Mouse (Mus musculus) T-helper 17 cell (primary cell): Measurements from ENCODE around the gene Abca5.

Source experiments
- in situ Hi-C, 2 experiments: fragments of 300-600 bp; cut with MboI, MseI; formaldehyde crosslinking; loops; 1 replicate in 1 of 2; 2 replicates in 1 of 2; pipeline ENCODE4 v1.15.1; 2025; ENCODE audit warnings: high pct_unique_total_duplicates in 2 of 2

Gene Abca5

GRCm38 (mm10) chr11:110337289-110338245, at the start of gene Abca5:
TSS of gene Abca5 (minus strand) at chr11:110337716.
- in situ Hi-C loops: loop anchor here in 1 of 2 experiments (10.0 kb wide), 1 partner anchor 863 kb away; the partner anchor contains the start of genes Arsg and Slc16a6

- in situ Hi-C loops: loop anchor here in 1 of 2 experiments (25.0 kb wide), 1 partner anchor 677 kb away; the partner anchor contains the start of gene Kcnj2
These were observed 48.0 kb upstream of the Abca5 start for GRCm38 (mm10) chr11:110385487-110385886.

- in situ Hi-C loops: loop anchor here in 1 of 2 experiments (25.0 kb wide), 1 partner anchor 682 kb away; the partner anchor contains the start of gene Kcnj2
These were observed 42.8 kb upstream of the Abca5 start for GRCm38 (mm10) chr11:110380310-110380668.

DNA sequence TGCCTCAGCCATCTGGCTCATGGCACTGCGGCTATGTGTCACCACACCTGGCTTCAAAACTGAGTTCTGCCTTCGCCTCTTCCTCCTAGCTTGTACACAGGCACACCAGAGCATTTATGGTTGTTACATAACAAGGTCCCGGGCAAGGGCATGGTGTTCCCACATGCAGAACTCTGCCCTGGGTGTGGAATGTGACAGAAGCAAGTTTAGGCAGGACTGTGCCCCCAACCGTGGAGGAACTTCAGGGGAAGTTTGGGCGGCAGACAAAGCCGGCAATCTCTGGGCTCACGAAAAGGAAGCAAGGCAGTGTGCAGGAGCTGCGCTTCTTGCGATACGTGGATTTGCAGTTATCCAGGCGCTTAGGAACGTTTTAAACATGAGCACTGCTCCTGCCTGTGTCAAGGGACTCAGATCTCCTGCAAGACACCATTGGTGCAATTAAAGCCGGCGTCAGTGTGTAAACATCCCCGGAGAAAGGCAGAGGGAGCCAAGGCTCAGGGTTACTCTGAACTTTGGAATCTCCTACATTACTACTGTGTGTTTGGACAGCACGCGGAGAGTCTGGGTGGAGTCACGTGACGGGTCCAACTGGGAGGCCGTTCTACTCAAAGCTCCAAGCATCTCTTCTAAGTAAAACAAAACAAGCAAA, 42.3 kb upstream of the Abca5 start:
- in situ Hi-C loops: loop anchor here in 1 of 2 experiments (25.0 kb wide), 1 partner anchor 683 kb away; the partner anchor contains the start of gene Kcnj2

GRCm38 (mm10) chr11:110374036-110374435, 36.5 kb upstream of the Abca5 start:
- in situ Hi-C loops: loop anchor here (25.0 kb wide), 3 partner anchors 563 to 1163 kb away; no protein-coding TSS in a partner anchor

DNA sequence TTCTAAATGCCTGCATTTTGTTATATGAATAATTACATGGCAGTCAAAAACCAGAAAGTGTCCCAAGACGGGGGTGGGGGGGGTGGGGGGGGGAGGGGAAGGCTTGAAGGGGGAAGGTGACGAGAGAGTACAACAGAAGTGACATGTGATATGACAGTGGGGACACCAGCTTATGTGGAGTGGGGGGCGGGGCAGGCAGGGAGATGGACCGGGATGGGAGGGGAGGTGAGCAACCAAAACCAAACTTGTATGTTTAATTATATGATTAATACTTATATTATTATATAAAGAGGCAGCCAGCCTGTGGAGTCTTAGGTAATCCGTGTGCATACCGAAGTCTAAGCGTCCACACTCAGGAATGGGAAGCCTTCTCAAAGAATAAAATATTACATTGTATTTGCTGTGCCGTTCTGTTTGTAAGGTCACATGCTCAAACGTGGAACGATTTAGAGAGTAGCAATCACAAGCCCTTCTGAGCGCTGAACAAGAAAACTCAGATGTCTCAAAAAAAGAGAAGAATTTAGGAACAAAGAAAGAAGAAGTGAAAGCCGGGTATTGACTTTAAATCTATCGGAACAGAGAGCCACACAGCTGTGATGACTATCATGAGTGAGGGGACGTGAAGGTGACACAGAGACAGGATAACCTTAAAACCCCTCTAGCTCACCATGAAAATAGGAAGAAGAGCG, 34.9 kb upstream of the Abca5 start:
- in situ Hi-C loops: loop anchor here (25.0 kb wide), 3 partner anchors 565 to 1165 kb away; no protein-coding TSS in a partner anchor

DNA sequence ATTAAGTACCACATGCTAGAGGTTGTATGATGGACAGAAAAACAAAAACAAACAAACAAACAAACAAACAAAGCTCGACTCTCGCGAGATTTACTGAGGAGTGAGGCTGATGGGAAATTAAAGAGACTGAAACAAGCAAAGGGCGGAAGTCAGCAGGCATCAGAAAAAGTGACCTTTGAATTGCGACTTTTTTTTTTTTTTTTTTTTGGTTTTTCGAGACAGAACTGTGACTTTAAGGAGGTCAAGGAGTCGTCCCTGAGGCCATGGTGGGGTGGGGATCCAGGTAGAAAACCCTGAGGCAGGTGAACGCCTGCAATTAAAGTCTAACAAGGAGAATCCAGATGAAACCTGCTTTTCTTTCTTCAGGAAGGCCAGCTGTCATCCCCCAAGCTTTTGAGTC, 34.3 kb upstream of the Abca5 start:
- in situ Hi-C loops: loop anchor here (25.0 kb wide), 3 partner anchors 565 to 1165 kb away; no protein-coding TSS in a partner anchor

DNA sequence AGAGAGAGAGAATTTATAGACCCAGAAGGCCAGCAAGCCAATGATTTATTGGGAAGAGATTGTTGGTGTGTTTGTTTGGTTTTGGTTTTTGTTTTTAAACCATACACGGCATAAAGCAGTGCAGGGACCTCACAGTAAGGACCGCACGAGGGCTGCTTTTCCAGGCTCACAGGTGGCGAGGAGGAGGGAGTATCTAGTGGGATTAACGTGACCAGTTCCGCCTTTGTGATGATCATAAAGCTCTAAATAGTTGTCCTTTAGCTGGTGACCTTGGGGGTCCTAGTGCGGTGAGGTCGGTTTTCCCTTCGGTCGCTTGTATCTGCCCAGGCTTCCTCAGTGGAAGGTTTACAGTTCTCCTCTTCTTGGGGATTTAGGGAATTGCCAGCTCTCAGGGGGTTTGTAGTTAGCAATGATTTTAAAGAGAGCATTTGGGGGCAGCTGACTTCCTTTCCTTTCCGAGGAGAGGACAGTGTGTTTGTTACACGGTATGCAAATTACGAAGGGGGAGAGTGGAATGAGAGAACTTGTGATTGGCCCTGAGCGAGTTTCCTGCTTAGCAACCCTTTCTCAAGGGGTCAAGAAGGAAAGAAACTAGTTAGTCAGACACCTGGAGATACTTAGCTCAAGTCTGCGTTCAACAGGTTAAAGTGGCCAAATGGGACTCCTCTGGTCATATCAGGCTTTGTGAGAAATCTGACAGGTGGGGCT, 31.9 kb upstream of the Abca5 start:
- in situ Hi-C loops: loop anchor here (5.0 to 25.0 kb wide), 4 partner anchors 128 to 1168 kb away; no protein-coding TSS in a partner anchor

- in situ Hi-C loops: loop anchor here (5.0 to 25.0 kb wide), 4 partner anchors 130 to 1170 kb away; no protein-coding TSS in a partner anchor
These were observed 30.1 kb upstream of the Abca5 start for GRCm38 (mm10) chr11:110367638-110368037.

DNA sequence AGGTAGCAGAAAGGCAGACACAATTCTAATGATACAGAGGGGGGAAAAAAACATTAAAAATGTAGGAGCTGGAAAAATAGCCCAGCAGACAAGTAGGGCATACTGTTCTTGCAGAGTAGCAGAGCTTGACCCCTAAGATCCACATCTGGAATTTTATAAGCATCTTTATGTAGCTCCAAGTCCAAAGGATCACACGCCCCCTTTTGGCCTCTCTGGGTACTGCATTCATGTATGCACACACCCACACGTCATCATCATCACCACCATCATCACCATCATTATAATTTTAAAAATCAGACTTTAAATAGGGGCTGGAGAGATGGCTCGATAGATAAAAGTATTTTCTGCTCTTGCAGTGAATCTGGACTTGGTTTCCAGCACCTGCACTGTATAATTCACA, 29.4 kb upstream of the Abca5 start:
- in situ Hi-C loops: loop anchor here (5.0 to 25.0 kb wide), 4 partner anchors 130 to 1170 kb away; no protein-coding TSS in a partner anchor

GRCm38 (mm10) chr11:110365016-110365415, 27.5 kb upstream of the Abca5 start:
- in situ Hi-C loops: loop anchor here (5.0 to 25.0 kb wide), 4 partner anchors 132 to 1172 kb away; no protein-coding TSS in a partner anchor

DNA sequence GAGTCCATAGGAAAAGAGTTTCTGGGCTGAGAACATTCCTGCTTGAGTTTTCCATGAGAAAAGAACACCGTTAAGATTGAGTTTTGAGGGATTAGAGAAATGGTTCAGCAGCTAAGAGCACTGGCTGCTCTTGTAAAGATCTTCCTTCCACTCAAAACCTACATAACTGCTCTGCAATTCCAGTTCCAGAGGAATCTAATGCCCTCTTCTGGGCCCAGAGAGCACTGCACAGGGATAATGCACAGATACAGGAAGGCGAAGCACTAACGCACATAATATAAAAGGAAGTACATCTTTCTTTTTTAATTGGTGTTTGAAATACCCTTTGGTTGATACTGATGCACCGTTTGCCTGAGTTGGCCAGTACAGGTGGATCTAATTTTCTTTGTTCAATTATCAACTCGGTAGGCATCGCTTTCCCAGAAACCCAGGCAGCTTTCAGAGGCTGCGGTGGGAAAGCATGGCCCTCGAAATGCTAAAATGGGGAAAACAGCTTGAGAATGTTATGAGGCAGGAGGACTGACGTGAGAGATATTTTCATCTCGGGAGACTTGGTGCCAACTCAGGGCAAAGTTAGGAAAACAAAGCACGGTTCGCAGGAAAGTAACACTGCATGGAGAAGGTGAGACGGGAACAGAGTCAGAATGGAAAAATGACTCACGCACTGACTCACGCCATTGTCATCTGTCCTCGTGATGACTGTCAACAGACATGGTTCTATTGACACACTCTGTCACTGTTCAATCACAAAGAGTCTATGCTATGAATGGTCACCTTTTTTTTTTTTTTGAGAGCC, 20.4 kb upstream of the Abca5 start:
- in situ Hi-C loops: loop anchor here (5.0 to 25.0 kb wide), 4 partner anchors 579 to 1179 kb away; partner anchors contain the start of gene Kcnj2 (in 1 of the 2)

DNA sequence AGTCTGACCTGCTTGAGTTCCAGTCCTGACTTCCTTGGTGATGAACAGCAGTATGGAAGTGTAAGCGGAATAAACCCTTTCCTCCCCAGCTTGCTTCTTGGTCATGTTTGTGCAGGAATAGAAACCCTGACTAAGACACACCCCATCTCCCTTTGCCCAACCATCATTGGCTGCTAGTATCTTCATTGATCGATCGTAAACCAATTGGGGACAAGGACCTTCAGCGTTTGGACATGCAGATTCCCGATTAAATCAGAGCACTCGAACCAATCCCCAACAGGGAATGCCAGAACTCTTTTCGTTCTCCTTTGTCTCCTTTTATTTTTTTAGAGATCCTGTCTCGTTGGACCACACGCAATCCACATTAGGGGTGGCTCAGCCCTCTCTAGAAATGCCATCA, 17.6 kb upstream of the Abca5 start:
- in situ Hi-C loops: loop anchor here (5.0 to 25.0 kb wide), 4 partner anchors 582 to 1182 kb away; partner anchors contain the start of gene Kcnj2 (in 1 of the 2)

- in situ Hi-C loops: loop anchor here (25.0 kb wide), 3 partner anchors 583 to 1183 kb away; no protein-coding TSS in a partner anchor
These were observed 16.7 kb upstream of the Abca5 start for GRCm38 (mm10) chr11:110354261-110354660.

- in situ Hi-C loops: no loop called here
These were observed 10.7 kb upstream of the Abca5 start for GRCm38 (mm10) chr11:110348170-110348569.

GRCm38 (mm10) chr11:110347768-110348167, 10.3 kb upstream of the Abca5 start:
- in situ Hi-C loops: no loop called here

GRCm38 (mm10) chr11:110336814-110337288, 665 bp downstream of the Abca5 start:
- in situ Hi-C loops: loop anchor here in 1 of 2 experiments (10.0 kb wide), 1 partner anchor 862 kb away; the partner anchor contains the start of genes Arsg and Slc16a6

GRCm38 (mm10) chr11:110330093-110330492, 7.4 kb downstream of the Abca5 start:
- in situ Hi-C loops: loop anchor here in 1 of 2 experiments (10.0 kb wide), 1 partner anchor 855 kb away; the partner anchor contains the start of genes Arsg and Slc16a6

DNA sequence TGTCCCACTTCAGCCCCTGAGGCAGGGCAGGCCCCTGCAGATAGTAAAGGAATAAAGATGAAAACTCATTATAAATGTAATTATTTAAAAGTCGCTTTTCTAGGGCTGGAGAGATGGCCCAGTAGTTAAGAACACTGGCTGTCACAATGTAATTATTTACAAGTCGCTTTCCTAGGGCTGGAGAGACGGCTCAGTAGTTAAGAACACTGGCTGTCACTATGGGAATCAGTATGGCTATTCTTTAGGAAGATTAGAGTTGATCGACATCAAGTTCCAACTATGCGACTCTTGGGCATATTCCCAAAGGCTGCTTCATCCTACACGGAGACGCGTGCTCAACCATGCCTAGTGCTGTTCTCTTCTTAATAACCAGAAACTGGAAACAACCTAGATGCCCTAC, 15.2 kb downstream of the Abca5 start:
- in situ Hi-C loops: no loop called here
